Mouse (Mus musculus) adrenal gland, adult (tissue): ENCODE data around the gene Zfp771.

Experiments
- DNase-seq, 2 experiments: peaks; one replicate each; pipeline ENCODE4 v3.0.0; 2022 to 2023; ENCODE audit warnings: low spot score in 1 of 2; ENCODE audit not compliant: inconsistent age in 2 of 2

Gene Zfp771

GRCm38 (mm10) chr7:127252414-127252813, 8.3 kb downstream of the Zfp771 start:
- DNase-seq: no peak

DNA sequence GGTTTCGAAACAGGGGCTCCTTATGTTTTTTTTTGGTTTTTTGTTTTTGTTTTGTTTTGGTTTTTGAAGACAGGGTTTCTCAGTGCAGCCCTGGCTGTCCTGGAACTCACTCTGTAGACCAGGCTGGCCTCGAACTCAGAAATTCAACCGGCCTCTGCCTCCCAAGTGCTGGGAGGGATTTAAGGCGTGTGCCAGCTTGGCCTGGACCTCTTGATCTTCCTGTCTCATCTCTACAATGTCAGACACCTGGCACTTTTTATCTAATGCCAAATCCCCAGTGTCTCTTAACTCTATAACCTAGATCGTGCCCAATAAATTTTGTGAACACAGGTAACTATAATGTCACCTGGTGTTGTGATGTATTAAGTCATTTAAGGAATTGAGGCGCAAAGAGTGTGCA, 9.3 kb downstream of the Zfp771 start:
- DNase-seq: peak in 1 of 2 experiments; percentile 61

GRCm38 (mm10) chr7:127253821-127254769, 10.0 kb downstream of the Zfp771 start:
- DNase-seq: peak; percentile 96 to 97

DNA sequence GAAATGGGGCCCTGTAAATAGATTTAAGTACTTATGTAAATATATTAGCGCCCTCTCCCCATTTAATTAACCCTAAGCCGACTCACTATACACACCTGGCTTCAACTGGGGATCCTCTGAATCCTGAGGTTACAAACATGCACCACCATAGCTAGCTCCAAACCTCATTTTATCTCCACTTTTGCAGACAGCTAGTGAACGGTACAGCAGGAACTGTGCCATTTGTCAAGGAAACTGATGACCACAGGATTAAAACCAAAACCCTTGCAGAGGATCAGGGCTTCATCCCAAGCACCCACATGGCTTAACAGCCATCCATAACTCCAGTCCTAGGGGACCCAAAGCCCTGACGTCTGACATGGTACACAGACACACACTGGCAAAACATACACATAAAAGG, 10.9 kb downstream of the Zfp771 start:
- DNase-seq: peak in 1 of 2 experiments; percentile 35

GRCm38 (mm10) chr7:127255965-127256364, 11.9 kb downstream of the Zfp771 start:
- DNase-seq: no peak

GRCm38 (mm10) chr7:127256518-127256917, 12.4 kb downstream of the Zfp771 start:
- DNase-seq: no peak

DNA sequence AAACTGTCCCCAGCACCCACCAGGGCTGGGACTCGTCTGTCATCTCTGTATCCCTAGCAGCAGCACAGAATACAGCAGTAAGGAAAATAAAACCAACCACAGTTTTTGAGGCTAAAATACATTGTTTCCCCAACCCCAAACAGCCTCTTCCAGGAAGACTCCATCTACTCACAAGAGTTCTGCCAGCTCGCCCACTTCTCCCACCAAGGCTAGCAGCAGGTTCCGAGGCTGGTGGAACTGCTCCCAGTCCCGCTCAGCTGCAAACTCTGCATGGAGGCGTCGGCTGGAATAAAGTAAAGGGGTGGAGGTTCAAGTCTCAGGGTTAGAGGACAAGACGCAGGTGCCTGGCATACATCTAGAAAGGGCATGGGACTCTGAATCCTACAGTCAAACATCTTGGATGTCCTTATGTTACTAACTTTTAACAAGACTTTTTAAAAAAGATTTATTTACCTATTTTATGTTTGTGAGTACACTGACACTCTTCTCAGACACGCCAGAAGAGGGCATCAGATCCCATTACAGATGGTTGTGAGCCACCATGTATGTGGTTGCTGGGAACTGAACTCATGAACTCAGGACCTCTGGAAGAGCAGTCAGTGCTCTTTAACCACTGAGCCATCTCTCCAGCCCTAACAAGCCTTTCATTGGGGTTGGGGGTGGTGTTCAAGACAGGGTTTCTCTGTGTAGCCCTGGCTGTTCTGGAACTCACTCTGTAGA, 15.3 kb downstream of the Zfp771 start:
- DNase-seq: peak in 1 of 2 experiments; percentile 23

- DNase-seq: peak; percentile 98 to 99
These were observed 16.4 kb downstream of the Zfp771 start, which contains the start of gene Dctpp1 for GRCm38 (mm10) chr7:127260309-127261111. Gene Dctpp1, minus strand, starts transcription at chr7:127260709.

DNA sequence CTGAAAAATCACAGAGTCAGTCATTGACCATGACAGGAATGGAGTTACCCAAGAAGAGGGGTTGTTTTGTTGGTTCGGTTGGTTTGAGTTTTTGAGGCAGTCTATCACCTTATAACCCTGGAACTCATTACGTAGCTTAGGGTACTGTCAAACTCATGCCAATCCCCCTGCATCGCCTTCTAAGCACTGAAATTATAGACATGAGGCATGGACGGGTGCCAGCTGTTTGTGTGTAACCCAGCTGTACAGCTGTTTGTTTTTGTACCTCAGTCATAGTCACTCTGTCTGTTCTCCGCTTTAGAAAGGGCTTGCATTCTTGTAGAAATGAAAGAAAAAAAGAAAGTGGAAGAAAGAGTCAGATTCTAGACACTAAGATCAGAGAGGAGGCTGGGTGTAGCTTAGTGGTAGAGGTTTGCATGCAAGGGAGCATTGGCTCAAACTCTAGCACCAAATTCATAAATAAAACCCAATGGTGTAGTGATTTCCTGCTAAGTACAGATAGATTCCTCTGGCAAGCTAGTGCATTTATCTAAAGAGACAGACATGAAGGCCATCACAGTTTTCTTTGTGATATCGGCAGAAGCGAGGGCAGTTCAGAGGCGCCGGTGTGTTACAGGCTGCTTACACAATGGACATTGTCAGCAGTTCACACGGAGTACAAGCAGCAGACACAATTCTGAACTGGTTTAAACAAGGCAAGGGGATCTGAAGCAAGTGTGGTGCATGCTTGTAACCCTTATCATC, 18.3 kb downstream of the Zfp771 start:
- DNase-seq: peak in 1 of 2 experiments; percentile 47

GRCm38 (mm10) chr7:127263526-127263925, 19.5 kb downstream of the Zfp771 start:
- DNase-seq: no peak

DNA sequence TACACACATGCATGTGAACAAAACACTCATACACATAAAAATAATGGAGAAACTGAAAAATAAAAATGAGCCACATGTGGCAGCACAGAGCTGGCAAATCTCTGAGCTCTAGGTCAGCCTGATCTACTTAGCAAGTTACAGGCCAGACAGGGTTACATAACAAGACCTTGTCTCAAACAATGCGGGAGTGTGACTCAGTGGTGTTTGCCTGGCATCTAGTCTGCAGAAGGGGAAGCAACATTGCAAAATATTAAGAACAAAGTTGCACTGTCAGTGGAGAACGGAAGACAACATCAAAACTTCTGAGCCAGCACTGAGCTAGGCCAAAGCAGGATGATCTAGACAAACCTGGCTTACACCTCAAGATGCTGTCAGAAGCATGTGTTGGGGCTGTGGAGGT, 26.2 kb downstream of the Zfp771 start:
- DNase-seq: peak in 1 of 2 experiments; percentile 74

DNA sequence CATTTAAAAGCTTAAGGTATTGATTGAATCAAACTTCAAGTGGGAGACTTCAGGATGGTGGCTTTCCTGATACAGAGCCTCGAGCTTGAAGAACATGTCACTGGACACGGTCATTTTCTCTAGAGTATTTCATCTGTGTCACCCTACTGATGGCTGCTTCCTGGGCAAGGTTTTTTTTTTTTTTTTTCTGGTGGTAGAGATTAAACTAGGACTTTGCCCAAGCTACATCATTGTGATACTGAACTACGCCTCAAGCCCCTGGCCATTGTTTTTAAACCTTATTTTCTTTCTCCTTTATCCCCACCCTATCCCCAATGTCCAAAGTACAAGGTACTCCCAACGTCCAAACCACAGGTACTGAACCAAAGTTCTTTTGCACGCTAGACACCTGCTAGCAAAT, 26.6 kb downstream of the Zfp771 start:
- no peak for DNase-seq

GRCm38 (mm10) chr7:127271093-127271492, 27.0 kb downstream of the Zfp771 start:
- peak in 1 of 2 experiments; percentile 43 for DNase-seq

- peak in 1 of 2 experiments; percentile 71 for DNase-seq
These were observed 28.5 kb downstream of the Zfp771 start for GRCm38 (mm10) chr7:127272566-127272965.

DNA sequence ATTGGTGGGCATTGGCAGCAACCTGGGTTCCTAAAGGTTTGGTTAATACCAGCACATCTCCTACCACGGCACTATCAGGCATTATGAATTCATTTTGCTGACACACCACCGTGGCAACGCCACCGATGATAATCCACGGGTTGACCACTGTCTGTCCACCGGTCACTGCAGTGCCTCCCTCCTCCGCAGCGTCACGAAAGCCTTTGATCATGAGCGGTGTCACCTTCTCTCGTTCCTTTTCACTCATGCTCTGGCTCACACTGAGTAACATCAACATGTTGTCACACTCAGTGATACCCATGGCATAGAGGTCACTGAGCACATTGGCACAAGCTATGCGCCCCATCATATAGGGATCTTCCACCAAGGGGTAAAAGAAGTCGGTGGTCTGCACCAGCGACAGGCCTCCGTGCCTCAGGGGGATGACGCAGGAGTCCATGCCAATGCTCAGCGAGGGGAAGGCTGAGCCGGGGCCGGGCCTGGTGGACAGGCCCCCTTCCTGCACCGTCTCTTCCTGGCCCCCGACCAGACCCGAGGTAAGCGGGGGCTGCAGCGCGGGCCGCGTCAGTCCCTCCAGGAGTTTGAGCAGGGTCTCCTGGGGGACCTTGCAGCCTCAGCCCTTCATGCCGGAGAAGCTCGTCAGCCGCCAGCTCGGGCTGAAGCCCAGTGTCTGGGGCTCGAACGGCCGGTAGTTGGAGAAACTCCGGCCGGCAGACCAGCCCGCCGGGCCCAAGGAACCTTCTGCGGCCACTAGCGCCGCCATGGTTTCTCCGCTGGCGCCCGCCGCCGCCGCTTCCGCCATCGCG, 29.2 kb downstream of the Zfp771 start:
- peak; percentile 47 to 82 for DNase-seq

DNA sequence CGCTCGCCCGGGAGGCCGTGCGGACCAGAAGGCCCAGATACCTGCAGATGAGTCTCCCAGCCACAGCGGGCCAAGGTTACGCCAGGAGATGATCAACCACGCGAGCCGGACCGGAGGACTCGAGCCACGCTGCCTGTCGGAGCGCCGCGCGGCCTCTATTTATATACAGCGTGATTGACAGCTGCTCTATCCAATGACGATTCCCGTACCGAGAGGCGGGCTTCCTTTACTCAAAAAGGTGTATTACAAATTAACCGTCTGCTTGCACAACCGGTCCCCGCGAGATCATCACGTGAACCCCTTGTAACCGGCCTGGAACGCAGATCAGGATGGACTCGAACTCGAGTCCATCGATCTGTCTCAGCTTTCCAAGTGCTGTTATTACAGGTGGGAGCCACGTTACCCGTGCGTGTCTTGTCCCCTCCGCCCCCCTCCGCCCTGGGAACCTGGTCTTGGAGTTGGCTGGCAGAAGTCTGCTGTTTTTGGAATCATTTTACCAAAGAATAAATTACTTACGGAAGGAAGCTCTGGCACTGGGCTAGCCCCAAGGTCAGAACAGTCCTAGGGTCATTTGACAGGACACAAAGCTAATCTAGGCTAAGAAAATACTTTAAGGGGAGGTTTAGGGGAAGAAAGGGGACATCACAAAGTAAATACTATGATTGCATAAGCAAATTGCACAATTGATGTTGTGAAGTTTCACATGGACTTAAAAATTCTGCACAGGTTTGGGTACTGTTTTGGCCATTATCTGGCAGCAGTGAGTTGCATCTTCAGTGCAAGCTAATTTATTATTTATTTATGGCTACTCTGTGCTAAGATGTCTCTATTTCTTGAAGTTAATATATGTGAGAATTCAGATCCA, 30.1 kb downstream of the Zfp771 start, which contains the start of gene Sephs2:
Sephs2 (minus strand) TSS at position 131 of the 865 bp plus-strand sequence.
- DNase-seq: peak; percentile 94 to 99

GRCm38 (mm10) chr7:127276519-127276961, 32.5 kb downstream of the Zfp771 start:
- no peak for DNase-seq

DNA sequence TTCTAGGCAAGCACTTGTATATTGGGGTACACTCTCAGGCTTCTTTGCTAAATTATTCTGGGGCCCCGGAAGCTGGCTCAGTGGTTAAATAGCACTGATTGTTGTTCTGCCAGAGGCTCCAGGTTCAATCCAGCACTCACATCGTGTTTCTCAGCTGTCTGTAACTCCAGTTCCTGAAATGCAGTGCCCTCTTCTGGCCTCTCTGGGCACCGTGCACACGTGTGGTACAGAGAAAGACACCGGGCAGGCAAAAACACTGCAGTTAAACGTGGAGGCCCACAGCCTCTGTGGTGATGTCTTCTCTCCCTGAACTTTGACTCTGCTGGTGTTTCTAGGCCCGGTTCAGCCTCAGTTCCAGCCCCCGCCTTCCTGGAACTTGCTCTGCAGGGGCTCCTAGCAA, 34.2 kb downstream of the Zfp771 start:
- peak; percentile 59 to 74 for DNase-seq
